Mouse (Mus musculus) spleen, adult 2 months (tissue): ENCODE results near the gene Fam160a1.

Source experiments
- CTCF ChIP-seq: fragments of 200-500 bp; IDR thresholded peaks from 2 replicates; pipeline ENCODE4 v1.5.1; 2011; ENCODE audit warnings: mild to moderate bottlenecking, inconsistent platforms; ENCODE audit not compliant: insufficient read depth, insufficient read length, insufficient replicate concordance; ENCODE audit errors: extremely low read depth
- POLR2A ChIP-seq: fragments of 200-500 bp; IDR thresholded peaks from 2 replicates; pipeline ENCODE4 v1.6.1; 2011; ENCODE audit warnings: low read depth, low read length, inconsistent platforms

- TF ChIP-seq CTCF, result no peak
- no peak for TF ChIP-seq POLR2A
Observed at GRCm38 (mm10) chr3:85749348-85749747, 67.7 kb downstream of the Fam160a1 start.
